Mouse (Mus musculus) splenic B cell, adult 2 months (primary cell): ENCODE results near the gene Map3k3.
"Not testable (repeated sequence)": the region's sequence is repeated elsewhere in the genome, so short reads cannot be mapped to it uniquely, and the experiment has no call there.

Experiments used
- DNase-seq: peaks from one replicate; pipeline ENCODE4 v3.0.0-alpha.2; 2011; ENCODE audit warnings: low read depth, low spot score
- H3K27me3 ChIP-seq: 2 replicates; pipeline ENCODE4 v1.6.1; 2012; ENCODE audit warnings: mild to moderate bottlenecking, low read length, moderate library complexity, mixed read lengths; ENCODE audit not compliant: control insufficient read depth, poor library complexity, insufficient read depth, severe bottlenecking
- H3K36me3 ChIP-seq: 2 replicates; pipeline ENCODE4 v1.6.1; 2012; ENCODE audit warnings: mild to moderate bottlenecking, low read length, moderate library complexity, mixed read lengths; ENCODE audit not compliant: control insufficient read depth, poor library complexity, insufficient read depth, severe bottlenecking

Map3k3 gene

DNA sequence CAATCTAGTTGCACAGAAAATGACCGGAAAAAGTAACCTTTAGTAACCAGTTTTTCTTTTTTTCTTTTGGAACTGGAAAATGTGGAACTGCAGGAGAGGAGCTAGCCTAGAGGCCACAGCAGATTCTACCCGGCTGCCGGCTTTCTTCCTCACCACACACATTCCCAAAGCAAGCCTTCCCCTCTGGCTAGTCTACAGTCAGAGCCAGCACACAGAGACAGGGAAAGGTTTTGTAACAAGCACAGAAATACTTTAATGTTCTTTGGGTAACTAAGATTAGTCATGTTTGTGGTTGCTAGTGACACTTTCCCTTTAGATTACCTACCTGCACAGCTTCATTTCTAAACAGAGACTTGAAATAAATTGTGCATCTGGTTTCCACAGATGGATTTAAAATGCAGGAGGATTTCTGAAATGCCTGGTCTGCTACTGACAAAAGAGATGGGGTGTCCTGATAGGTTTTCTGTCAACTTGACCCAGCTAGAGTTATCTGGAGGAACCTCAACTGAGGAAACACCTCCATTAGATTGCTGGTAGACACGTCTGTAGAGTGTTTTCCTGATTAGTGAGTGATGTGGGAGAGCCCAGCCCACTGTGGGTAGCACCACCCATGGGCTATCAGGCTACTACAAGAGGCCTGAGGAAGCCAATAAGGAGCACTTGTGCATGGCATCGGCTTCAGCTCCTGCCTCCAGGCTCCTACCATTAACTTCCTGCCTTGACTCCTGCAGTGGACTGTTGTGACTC lies 93.8 kb downstream of the Map3k3 start:
- no peak for DNase-seq
- no peaks in the 10 kb centered on the region for H3K27me3 ChIP-seq
- H3K36me3 ChIP-seq = peaks cover 4% of the 10 kb centered on the region; the same call in 1 of the 2 replicates

DNA sequence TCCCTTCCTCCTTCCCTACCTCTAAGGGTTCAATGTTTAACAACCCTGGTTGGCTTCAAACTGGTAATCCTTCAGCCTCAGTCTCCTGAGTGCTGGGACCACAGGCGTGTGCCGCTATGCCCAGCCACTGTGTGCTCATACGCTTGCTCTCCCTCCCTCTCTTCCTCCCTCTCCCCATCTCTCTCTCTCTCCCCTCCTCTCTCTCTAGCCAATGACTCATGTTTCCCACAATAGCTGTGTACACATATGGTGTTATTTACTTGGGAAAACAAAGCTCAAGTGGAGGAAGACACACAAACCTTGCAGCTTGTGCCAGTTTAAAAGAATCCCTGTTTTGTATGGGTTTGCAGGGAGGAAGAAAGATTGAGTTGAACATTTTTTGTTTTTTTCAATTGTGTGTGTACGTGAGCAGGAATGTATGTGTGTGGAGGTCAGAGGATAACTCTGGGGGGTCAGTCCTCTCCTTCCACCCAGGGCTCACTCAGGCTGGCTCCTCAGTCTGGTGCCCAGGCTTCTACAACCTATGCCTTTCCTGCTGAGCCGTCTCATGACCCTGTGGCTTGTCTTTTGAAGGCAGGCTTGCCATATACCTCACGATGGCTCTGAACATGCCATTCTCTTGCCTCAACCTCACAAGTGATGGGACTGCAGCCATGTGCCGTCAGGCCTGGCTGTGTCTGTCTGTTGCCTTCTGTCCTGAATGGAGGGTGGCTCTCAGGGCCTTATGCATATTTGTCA lies 95.5 kb downstream of the Map3k3 start:
- DNase-seq = no peak

DNA sequence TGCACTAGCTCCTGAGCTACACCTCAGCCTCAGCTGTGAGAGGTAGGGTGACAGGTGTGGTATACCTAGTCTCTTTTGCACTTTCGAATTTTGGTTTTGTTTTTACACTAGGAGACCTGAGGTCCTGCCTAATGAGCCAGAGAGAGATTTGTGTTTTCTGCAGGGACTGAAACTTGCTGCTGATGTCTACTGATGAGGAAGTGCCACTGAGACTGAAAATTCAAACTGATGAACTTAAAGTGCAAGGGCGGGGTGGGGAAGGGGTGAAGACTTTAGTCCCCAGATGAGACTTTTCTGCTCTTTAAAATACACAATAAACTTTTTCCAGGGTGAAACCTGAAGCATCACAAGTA lies 96.0 kb downstream of the Map3k3 start:
- Histone ChIP-seq H3K36me3 (peaks cover 7% of the 10 kb centered on the region; the same call in 1 of the 2 replicates), H3K27me3 (no peaks in the 10 kb centered on the region)
- DNase-seq = peak; percentile 49

More for the DNA sequence above, 95.5 kb downstream of the Map3k3 start:
- Histone ChIP-seq H3K27me3 (no peaks in the 10 kb centered on the region), H3K36me3 (peaks cover 7% of the 10 kb centered on the region; the same call in 1 of the 2 replicates)

DNA sequence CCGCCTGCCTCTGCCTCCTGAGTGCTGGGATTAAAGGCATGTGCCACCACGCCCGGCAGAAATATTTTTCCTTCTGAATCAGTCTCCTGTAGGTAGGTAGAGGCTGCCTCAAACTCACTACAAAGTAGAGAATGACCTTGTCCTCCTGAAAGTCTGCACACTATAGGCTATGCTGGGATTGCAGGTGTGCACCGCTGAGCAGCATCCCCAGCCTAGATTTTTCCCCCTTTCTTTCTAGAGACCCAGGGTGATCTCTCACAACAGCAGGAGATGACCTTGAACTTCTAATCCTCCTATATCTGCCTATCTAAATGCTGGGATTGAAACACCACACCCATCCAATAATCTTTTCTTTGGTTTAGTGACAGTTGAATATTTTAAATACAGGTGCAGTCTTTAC lies 102.9 kb downstream of the Map3k3 start:
- Histone ChIP-seq H3K36me3 (peaks cover 8% of the 10 kb centered on the region), H3K27me3 (no peaks in the 10 kb centered on the region)
- DNase-seq = no peak

GRCm38 (mm10) chr11:106191716-106192115 lies 107.3 kb downstream of the Map3k3 start:
- H3K36me3 ChIP-seq = peaks cover 4% of the 10 kb centered on the region
- no peak for DNase-seq
- H3K27me3 ChIP-seq = no peaks in the 10 kb centered on the region

GRCm38 (mm10) chr11:106192241-106192640 lies 107.8 kb downstream of the Map3k3 start:
- H3K27me3 ChIP-seq = no peaks in the 10 kb centered on the region
- DNase-seq = no peak
- H3K36me3 ChIP-seq = peaks cover 4% of the 10 kb centered on the region

GRCm38 (mm10) chr11:106192657-106193370 lies 108.4 kb downstream of the Map3k3 start:
- Histone ChIP-seq H3K27me3 (no peaks in the 10 kb centered on the region), H3K36me3 (peaks cover 2% of the 10 kb centered on the region; the same call in 1 of the 2 replicates)
- DNase-seq = peak; percentile 49

DNA sequence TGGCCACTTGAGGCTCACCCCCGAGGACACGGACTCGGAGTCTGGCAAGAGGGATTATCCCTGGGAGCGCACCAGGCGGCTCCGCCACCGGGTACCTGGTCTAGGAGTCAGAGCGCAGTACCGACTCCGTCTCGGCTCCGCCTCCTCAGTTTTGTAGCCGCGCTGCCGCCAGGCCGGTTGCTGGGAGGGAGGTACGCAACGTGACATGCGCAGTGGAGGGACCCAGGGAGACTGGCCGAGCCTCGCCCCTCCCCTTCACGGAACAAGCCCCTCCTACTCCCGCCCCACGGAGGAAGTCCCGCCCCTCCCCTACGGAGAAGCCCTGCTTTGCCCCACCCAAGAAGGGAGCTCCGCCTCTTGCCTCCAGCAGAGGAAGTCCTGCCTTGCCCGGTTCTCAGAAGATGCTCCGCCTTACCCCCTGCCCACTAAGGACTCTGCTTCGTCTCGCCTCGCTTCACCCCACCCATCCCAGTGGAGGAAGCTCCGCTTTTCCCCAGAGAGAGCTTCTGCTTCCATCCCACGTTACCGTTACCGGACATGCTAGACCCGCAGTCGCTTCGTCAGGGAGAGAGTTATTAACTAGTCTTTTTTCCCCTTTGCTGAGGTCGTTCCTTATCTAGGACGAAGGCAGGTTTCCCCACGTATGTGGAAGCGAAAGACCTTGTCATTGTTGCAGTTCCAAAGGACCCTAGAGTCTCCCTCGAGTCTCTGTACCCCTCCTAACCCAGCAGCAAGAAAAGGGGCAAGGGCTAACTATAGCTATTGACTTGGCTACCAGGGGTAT lies 109.2 kb downstream of the Map3k3 start:
- no peaks in the 10 kb centered on the region for H3K27me3 ChIP-seq
- DNase-seq = peak; percentile 99
- H3K36me3 ChIP-seq = peaks cover 2% of the 10 kb centered on the region; the same call in 1 of the 2 replicates

DNA sequence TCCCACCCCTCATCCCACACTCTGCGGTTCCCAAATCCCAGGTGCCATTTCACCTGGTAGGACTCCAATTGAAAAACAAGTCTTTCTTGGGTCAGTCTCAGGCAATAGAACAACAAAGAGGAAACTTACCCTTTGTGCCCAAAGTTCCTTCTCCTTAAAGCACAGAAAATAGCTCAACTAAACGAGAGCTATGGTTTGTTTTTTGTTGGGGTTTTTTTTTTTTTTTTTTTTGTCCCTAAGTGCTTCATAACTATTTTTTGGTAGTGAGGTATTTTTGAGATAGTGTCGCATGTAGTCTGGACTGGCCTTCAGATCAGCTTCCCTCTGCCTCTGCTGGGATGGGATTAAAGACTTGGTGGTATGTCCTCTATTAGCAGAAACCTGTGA lies 109.7 kb downstream of the Map3k3 start:
- H3K27me3 ChIP-seq = no peaks in the 10 kb centered on the region
- DNase-seq = no peak
- peaks cover 2% of the 10 kb centered on the region; the same call in 1 of the 2 replicates for H3K36me3 ChIP-seq

DNA sequence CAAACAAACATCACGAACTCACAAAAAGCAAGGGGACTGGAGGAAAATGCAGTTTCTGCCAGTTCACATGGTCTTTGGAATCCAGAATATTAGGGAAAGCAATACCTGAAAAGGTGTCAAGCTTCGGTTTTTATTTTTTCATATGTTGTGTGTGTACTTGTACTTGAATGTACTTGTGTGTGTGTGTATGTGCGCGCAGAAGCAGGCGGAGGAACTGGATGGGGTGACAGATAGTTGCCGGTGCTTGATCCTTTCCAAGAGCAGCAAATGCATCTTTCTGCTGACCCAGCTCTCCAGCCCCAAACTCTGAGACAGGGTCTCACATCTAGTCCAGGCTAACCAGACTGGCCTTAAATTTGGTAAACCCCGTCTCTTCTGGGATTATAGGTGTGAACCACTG lies 110.5 kb downstream of the Map3k3 start:
- Histone ChIP-seq H3K36me3 (peaks cover 2% of the 10 kb centered on the region; the same call in 1 of the 2 replicates), H3K27me3 (no peaks in the 10 kb centered on the region)
- DNase-seq = no peak

DNA sequence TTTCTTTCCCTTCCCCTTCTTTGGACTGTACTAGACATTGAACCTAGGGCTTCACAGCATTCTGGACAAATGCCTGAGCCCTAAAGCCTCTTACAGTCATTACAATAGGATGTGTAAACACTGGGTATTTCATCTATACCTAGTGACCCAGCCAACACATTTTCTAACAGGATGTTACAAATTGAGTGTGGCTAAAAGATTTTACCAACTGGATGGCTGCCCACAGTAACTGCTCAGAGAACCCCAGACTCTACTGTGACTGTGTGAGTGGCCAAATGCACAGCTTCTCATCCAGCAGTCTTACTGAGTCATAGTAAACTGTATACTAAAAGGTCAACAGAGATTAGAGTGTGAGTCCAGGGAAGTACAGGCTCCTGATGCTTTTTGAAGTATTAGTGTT lies 110.9 kb downstream of the Map3k3 start:
- no peak for DNase-seq
- Histone ChIP-seq H3K27me3 (no peaks in the 10 kb centered on the region), H3K36me3 (peaks cover 2% of the 10 kb centered on the region; the same call in 1 of the 2 replicates)

- DNase-seq = peak; percentile 39
- H3K36me3 ChIP-seq = no peaks in the 10 kb centered on the region
These were observed 113.9 kb downstream of the Map3k3 start for GRCm38 (mm10) chr11:106198277-106198676.

GRCm38 (mm10) chr11:106199997-106200396 lies 115.6 kb downstream of the Map3k3 start:
- H3K36me3 ChIP-seq, DNase-seq, H3K27me3 ChIP-seq: not testable (repeated sequence)

More at GRCm38 (mm10) chr11:106198277-106198676, 113.9 kb downstream of the Map3k3 start:
- H3K27me3 ChIP-seq = no peaks in the 10 kb centered on the region

DNA sequence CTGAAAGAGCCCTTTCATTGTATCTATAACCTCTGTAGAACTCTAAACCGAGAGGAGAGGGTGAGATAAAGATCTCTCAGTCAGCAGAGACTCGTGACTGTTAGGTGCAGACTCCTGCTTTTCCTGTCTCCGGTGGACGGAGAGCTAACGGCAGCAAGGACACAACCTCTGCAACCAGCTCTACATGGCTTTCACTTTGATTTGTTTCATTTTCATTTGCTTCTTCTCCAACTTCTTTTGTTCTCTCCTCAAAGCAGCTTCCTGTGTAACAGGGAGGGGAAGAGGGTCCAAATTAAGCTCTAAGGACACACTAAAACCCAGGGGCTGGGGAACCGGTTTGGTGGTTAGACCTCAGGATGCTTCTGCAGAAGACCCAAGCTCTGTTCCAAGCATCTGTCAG lies 116.3 kb downstream of the Map3k3 start:
- Histone ChIP-seq H3K27me3 (no peaks in the 10 kb centered on the region), H3K36me3 (no peaks in the 10 kb centered on the region; the same call in 1 of the 2 replicates)
- no peak for DNase-seq
